Mouse (Mus musculus) common myeloid progenitor, adult 5-6 weeks (primary cell): ENCODE data around the gene Gm6588. TPM values are rescaled to one million over a fixed set of nuclear protein-coding genes. Genes with fewer than 3 reads are reported as not detected.

Source experiments
- total RNA-seq: library from RNA; stranded (forward); fragments of 200-1000, 187-1606 nt; gene quantifications from 2 replicates; pipeline ENCODE4 v1.2.3, GENCODE M21; 2017

The Gm6588 gene
- total RNA-seq, 1 experiment from 2014 or later, result not detected

Other genes with a start within 250 kb of the Gm6588 start
- not detected in 2 replicates for gene Cryba4, start 196.9 kb upstream of the Gm6588 start, total RNA-seq
- not detected in 2 replicates for gene Crybb1, start 193.6 kb upstream of the Gm6588 start, total RNA-seq
- gene Tpst2, start 172.7 kb upstream of the Gm6588 start, total RNA-seq, result 23.7 and 32.0 TPM in 2 replicates
- 18.6 and 23.8 TPM in 2 replicates for gene Tfip11, start 123.1 kb upstream of the Gm6588 start, total RNA-seq
- gene Srrd, start 106.4 kb upstream of the Gm6588 start, total RNA-seq, result 10.3 and 20.0 TPM in 2 replicates
- gene Hps4, start 106.3 kb upstream of the Gm6588 start, total RNA-seq, result 13.9 and 21.1 TPM in 2 replicates
- gene Gm6583, start 93.4 kb upstream of the Gm6588 start, total RNA-seq, result not detected in 2 replicates
- 0.05 TPM in 1 of 2 replicates, not detected in the other for gene Asphd2, start 54.6 kb upstream of the Gm6588 start, total RNA-seq
- gene Sez6l, start 127.8 kb downstream of the Gm6588 start, total RNA-seq, result not detected in 2 replicates